Mouse (Mus musculus) gastrocnemius, postnatal 14 days (tissue): ENCODE results near the gene Rab13. TPM values are rescaled to one million over a fixed set of nuclear protein-coding genes. Genes with fewer than 3 reads are reported as not detected.
"Not testable (repeated sequence)": the region's sequence is repeated elsewhere in the genome, so short reads cannot be mapped to it uniquely, and the experiment has no call there.

Experiments
- DNase-seq: peaks from one replicate; pipeline ENCODE4 v3.0.0; 2021; ENCODE audit warnings: mixed read lengths
- intact Hi-C: fragments of 180-260 bp; cut with DNase I; formaldehyde crosslinking; loops from one replicate; pipeline ENCODE4 v1.15.1; 2025; ENCODE audit warnings: low total_unique reads
- total RNA-seq, 2 experiments: library from RNA; stranded (reverse); gene quantifications; 2 replicates each; pipeline ENCODE4 v1.2.3; 2021

The Rab13 gene
- total RNA-seq, 2 experiments from 2014 or later = 10.8 to 11.8 TPM

DNA sequence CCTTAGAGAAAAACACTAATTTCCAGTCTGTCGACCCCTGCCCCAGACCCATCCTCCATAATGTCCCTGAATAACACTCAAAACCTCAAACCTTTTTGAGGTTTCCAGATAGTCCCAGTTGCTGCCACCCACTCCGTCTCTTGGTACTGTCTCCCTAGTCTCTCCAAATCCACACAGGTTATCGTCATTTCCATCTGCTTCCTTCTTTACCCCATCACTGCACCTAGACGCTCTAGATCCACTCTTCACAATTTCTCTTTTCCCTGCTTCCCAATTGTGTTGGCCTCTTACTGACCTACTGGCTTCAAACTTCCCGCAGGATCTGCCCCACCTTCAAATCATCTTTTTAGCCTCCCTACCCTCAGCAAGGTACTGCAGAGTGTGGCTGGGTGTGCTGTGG lies 7.6 kb downstream of the Rab13 start:
- no peak for DNase-seq
- intact Hi-C loops = no loop called here

DNA sequence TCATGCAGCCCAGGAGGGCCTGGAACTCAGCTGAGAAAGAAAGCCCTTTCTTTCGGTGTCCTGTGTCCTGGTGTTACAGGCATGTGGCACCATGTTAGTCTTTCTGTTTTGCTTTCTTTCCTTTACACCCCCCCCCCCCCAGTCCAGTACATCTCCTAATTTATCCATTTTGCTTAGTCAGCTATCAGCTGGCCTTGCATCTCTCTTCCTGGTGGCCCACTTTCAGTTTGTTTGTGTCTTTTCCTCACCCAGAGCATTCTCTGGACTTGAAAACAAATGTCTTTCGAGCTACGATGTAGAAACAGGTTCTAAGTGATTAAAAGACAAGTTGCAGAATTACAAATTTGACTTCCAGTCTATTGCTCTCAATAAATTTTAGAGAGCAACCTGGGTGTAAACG lies 9.0 kb downstream of the Rab13 start:
- no peak for DNase-seq
- intact Hi-C loops = no loop called here

DNA sequence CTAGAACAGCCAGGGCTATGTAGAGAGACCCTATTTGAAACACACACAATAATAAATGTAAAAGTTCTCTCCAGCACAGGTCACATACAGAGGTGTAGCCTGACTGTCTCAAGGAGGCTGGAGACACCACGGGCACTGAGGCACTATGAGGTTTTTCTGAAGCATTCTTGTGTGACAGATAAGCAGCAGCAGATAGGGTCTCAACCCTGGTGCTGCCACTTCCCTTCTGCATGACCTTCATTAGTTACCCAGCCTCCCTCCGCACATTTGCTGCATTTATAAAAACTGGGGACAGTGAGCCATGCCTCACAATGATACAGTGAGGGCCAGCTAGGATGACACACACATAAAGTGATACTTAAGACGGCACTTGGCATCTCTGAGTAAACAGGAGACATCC lies 9.4 kb downstream of the Rab13 start:
- DNase-seq = no peak
- intact Hi-C loops = no loop called here

DNA sequence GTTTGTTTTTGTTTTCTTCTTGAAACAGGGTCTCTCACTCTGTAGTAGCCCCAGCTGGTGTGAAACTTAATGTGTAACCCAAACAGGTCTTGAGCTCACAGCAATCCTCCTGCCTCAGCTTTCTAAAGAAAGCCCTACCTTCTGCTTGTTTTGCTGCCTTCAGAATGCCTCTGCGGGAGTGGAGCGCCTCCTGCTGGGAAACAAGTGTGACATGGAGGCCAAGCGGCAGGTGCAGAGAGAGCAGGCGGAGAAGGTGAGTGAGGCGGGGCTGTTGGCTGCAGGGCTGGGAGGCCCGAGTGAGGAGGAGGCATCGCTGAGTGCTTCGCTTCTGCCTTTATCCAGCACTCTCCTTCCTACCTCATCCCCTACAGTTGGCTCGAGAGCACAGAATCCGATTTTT lies 10.8 kb downstream of the Rab13 start:
- DNase-seq = no peak
- intact Hi-C loops = no loop called here

DNA sequence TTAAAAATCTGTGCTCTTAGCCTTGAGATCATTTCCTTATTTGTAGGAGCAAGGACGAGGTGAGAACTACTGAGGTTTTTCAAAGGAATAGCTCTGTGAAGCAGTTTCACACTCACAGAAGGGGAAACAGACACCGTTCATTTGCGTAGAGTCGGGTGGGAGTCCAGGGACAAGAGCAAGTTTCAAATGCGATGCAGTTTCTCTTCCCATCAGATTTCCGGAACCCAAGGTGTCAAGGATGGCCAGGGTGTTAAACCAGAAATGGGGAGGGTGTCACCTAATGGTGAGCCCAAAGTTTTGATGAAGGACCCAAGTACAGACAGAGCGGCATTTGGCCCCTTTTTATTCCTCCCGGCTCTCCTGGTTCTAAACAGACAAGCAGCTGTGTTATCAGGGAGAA lies 17.6 kb downstream of the Rab13 start:
- no peak for DNase-seq
- intact Hi-C loops = no loop called here

DNA sequence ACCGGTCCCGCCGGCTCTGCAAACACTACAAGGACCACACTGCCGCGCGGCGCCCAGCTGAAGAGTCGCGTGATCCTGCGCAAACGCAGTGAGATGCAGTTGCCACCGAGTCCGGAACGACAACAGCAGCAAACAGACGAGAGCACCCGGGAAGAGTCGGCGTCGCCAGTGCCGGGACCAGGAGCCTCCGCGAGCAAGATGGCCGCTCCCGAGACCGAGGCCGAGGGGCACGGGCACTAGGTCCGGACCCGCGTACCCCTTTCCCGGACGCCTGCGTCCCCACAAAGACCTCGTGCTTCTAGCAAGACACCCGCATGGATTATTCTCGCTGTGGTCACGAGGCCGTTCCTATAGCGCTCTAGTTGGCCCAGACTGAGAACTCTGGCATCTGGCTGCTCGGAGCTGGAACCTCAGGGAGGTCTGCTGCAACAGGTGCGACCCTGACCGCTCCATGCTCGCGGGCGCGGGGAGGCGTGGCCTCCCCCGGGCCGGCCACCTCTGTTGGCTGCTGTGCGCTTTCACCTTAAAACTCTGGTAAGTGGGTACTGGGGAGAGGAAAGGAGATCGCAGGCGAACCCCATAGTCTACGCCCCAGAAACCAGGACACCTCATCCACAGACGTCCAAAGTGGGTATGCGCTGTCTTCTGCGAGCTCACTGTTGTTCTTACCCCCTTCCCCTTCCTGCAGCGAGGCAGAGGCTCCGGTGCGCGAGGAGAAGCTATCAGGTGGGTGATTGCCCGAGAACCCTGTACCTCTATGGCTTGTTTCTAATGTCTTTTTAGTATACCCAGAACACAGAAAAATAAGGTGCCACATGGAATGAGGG lies 18.2 kb downstream of the Rab13 start, which contains the start of gene Jtb:
Gene Jtb, plus strand, starts transcription at position 91 of the 827 bp plus-strand sequence.
- intact Hi-C loops = no loop called here
- peak; percentile 93 for DNase-seq

DNA sequence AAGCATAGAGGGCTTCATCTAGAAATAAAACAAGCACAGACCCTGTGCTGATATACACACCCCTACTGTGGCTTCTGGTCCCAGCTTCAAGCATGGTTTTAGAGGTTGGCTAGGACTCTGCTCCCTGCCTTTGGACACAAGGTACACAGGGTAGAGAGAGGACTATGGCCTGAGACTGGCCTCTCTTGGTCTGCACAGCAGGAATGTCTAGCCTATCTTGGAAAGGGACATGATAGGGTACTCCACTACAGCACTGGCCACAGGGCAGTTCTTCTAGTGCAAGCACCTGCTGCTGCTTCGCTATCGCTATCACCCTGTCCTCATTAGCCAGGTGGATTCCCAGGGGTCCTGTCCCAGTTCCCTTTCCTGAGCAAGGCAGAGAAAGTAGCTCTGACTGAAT lies 27.8 kb downstream of the Rab13 start:
- DNase-seq = no peak
- intact Hi-C loops = no loop called here

DNA sequence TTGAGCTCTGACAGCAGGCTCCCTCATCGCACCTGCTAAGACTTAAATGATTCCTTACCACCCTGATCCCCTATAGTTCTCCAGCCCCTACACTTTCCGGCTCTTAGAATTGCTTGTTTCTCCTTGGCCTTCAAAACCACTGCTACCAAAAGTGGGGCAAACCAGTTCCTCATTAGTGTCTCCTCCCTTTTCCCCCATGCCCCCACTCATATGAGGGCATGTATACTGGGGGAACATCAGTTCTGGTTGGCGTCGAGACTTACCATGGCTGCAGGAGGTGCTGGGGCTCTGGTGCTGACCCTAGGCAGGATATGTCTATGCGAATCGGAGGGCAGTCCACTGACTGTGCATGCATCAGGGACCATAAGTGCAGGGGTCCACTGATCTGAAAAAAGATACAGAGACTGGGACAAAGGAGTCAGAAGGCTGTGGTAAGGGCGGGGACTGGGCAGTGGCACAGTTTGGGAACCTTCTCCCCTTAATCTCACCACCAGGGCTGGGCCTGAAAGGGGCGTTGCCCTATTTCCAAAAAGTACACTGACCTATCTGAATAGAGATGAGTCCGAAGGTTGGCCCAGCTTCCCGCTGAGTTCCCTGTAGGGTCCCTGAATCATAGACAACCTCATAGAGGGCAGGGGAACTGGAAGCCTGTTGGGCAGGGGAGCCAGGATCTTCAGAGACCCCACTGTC lies 28.3 kb downstream of the Rab13 start:
- DNase-seq = no peak
- intact Hi-C loops = no loop called here

DNA sequence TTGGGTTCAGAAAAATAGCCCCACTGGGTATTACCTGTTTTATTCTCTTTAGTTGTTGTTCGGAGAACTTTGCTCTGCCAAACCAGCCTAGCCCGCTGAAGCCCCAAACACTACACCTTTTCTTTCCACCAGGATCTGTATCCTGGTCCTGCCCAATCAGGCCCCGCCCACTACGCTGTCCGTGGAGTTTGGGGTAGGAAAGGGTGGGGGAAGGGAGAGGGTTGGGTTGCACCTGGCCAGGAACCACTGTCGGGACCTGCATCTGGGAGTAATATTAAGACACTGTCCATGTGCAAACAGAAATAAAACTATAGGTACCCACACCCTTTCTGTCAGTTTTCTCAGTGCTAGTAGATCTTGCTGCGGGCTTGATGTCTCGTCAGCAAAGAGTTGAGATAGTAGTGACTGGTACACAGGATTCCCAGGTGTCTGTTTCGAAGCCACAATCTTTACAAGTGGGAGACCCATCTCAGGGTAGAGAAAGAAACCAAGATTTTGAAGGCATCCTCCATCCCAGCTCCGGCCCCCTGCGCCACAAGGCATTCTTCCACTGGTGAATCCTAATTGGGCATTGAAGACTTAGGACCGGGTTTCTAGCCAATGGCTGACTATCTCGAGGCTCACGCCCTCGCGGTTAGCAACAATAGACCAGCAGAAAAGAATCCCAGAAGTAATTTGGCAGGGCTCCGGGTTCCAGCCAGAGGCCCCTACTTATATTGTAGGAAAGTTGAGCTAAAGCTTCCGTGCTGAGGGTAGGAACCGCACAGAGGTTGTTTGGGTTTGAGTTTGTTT lies 29.7 kb downstream of the Rab13 start, which contains the start of gene Creb3l4:
Gene Creb3l4, minus strand, starts transcription at position 529 of the 792 bp plus-strand sequence.
- DNase-seq = peak; percentile 50
- intact Hi-C loops = no loop called here

DNA sequence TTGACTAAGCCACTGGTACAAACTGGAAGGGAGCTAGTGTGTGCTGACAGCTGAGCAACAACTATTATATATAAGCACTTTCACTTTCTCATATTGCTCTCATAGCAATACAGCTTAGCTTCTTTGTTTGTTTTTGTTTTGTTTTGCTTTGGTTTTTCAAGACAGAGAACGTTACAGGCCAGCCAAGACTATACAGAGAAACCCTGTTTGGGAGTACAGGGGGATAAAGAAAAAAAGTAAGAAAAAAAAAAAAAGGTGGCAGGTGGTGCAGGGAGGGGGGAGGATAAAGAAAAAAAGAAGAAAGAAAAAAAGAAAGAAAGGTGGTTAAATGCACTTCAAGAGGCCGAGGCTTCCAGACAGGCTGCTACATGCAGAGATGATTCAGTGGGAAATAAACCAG lies 31.9 kb downstream of the Rab13 start:
- DNase-seq = no peak
- intact Hi-C loops = no loop called here

DNA sequence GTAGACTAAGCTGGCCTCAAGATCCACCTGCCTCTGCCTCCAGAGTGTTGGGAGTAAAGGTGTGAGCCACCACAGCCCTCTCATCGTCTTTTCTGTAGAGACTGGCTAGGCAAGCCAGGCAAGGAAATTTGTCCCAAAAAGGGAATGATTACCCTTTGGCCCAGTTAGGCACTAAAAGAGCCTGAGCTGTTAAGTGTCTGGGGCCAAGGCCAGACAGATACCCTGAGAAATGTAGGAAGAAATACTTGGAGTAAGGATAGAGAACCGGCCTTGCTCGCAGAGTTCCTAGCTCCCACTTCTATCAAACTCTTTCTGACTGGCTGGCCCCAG lies 34.1 kb downstream of the Rab13 start:
- DNase-seq = no peak
- intact Hi-C loops = no loop called here

DNA sequence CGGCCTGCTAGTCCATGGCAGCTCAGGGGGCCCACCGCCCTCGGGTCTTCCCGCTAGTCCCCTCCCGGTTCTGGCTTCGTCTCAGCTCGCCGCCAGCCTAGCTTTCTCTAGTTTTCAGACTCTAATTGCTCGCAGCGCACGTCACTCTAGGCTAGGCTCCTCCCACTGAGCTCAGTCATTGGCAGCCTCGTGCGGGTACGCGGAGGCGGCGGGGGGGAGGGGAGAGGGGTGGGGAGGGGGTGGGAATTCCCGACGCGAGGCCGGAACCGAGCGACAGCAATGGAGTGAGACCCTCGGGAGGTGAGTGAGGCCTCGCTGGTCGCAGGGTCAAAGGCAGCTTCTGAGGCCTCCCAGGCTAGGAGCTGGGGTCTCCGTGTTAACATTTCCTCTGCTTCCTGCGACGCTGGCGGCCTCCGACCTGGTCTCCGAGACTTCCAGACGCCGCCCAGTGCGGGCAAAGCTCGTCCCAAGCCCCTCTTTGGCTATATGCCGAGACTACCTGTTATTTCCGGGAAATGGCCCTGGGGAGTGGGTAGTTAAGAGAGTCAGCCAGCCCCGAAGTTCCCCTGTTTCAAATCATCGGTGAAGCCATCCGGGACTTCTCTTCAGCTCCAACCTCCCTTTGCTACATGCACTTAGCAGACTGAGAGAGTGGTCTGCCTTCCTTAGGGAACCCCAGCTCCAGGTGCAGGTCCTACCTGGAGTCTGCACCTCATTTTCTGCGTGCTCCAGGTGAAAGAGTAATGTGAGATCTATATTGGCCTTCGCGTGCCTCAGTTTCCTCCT lies 34.7 kb downstream of the Rab13 start, which contains the start of gene Slc39a1:
Gene Slc39a1, plus strand, starts transcription at position 213 of the 786 bp plus-strand sequence.
- DNase-seq = peak; percentile 93
- intact Hi-C loops = no loop called here

DNA sequence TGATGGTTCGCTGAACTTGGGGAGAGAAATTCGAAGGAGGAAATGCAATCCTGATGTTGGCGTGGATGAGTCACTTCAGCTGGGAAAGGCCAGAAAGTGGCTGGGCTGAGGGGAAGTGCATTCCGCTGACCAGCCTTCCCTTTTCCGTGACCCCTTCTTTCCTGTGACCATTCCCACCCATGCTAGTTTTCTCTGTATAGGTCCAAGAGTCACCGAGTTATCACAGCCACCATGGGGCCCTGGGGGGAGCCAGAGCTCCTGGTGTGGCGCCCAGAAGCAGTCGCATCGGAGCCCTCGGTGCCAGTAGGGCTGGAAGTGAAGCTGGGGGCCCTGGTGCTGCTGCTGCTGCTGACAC lies 35.2 kb downstream of the Rab13 start:
- peak; percentile 28 for DNase-seq

DNA sequence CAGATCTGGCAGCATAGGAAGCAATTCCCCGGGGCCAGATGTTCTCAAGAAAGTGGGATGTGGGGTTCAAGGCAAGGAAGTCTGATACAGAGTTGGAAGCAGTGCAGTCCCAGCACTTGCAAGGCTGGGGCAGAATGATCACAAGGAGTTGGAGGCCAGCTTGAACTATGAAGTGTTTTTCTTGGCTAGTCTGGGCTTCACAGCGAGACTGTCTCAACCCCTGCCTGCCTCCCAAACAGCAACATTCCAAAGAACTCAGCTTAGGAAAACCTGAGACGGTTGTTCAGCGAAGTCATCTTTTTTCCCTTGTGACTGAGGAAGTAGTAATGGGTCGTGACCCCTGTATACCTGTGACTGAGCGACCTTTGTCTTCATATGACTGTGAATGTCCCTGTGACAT lies 37.3 kb downstream of the Rab13 start:
- intact Hi-C loops = no loop called here

More for the DNA sequence above, 35.2 kb downstream of the Rab13 start:
- intact Hi-C loops = no loop called here

DNA sequence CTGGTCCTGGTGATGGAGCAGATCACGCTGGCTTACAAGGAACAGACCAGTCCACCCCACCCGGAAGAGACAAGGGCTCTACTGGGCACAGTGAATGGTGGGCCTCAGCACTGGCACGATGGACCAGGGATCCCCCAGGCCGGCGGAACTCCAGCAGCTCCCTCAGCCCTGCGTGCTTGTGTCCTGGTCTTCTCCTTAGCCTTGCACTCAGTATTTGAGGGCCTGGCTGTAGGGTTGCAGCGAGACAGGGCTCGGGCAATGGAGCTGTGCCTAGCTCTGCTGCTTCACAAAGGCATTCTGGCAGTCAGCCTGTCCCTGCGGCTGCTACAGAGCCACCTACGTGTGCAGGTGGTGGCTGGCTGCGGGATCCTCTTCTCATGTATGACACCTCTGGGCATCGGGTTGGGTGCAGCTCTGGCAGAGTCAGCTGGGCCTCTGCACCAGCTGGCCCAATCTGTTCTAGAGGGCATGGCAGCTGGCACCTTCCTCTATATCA lies 38.3 kb downstream of the Rab13 start:
- intact Hi-C loops, DNase-seq: not testable (repeated sequence)

More for the DNA sequence above, 37.3 kb downstream of the Rab13 start:
- DNase-seq = no peak

DNA sequence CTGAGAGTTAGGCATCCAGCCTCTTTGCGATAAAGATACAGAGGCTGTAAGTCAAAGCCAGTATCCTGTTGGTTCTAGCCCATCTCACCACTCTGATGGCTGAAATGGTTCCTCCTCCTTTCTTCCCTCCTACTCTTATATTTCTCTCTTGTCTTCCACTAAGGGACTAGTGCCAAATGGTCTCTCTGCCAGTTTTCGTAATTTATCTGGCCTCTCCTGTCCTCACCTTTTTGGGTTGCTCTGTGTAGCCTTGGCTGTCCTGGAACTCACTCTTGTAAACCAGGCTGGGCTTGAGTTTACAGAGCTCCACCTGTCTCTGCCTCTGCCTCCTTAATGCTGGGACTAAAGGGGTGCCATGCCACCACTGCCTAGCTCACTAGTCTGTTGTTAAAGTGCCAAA lies 39.2 kb downstream of the Rab13 start:
- DNase-seq, intact Hi-C loops: not testable (repeated sequence)

DNA sequence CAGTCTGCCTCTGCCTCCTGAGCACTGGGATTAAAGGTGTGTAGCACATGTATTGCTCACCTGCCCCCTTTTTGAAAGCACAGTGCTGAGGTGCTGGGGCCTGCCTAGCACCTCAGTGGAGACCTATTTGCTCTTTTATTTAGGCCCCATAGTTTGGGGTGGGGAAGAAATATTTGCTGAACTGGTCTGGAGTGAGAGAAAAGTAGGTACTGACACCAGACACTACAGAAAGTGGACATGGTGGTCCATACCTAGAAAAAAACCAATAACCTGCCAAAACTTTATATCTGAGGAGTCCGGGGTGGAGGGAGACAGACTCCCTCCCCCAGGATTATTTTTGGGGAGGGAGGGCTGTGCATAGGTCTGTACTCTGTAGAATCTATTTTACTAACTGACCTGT lies 39.7 kb downstream of the Rab13 start:
- DNase-seq, intact Hi-C loops: not testable (repeated sequence)

DNA sequence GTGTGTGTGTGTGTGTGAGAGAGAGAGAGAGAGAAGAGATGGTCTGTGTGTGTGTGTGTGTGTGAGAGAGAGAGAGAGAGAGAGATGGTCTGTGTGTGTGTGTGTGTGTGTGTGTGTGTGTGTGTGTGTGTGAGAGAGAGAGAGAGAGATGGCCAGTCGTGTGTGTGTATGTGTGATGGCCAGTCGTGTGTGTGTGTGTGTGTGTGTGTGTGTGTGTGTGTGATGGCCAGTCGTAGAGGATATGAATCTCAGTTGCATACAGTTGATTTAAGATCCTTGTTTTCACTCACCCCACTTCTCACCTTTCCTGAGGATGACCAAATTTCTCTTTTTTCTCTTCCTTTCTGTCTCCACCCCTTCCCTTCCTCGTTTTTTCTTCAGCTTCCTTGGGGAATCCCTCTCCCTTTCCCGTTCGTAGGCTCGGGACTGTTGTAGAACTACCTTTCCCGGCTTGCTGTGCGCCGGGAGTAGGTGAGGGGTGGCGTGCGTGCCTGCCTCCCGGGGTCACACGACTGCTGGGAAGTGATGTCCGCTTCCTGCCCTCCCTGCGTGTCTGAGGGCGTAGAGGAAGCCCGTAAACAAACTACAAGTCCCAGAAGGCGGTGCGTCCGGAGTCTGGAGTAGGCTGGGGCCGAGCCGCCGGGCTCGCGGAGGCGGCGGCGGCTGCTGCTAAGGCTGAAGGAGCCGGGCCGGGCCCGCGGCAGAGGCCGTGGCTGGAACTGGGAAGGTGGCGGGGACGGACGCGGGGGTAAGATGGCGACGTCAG lies 40.3 kb downstream of the Rab13 start, which contains the start of gene Crtc2:
Gene Crtc2, plus strand, starts transcription at position 511 of the 766 bp plus-strand sequence.
- DNase-seq = peak; percentile 95
- intact Hi-C loops = no loop called here
